Mouse (Mus musculus): ENCODE results near the gene Mknk1.

Gene Mknk1

DNA sequence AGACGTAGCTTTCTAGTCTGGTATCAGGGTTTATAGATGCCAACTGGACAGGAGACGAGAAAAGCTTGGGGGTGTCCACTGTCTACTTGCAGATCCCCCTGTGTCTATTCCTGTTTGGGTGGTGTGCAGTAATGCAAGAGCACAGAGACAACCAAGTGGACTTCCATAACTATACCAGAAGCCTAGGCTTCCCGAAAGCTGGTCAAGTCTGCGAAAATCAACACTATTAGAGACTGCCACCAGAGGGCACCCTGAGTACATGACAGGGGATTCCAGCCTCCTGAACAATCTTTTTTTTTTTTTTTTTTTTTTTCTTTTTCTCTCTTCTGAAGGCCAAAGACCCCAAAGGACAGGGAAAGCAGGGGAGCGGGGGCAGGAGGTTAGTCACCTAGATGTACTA lies 63.8 kb downstream of the Mknk1 start:
- peak; percentile 11 to 16 for DNase-seq

- DNase-seq, result no peak
These were observed 65.4 kb downstream of the Mknk1 start for GRCm38 (mm10) chr4:115904375-115904774.

DNA sequence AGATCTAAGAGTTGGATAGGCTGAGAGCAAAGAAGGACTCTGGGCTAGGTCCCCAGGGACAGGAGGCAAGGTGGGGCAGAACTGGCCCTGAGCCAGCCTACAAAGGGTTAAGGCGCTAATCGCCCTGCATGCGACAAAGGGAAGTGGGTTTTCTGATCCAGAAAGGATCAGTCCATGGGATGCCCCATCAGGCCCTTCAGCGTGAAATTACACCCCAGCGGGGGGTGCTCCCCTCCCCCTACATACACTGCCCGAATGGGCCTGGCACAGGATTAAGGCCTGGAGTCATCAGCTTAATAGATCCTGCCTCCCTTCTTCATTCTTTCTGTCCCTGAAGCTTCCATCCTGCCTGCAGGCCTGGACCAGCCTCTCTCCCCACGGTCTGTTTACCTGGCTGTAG lies 66.7 kb downstream of the Mknk1 start:
- DNase-seq, result no peak

DNA sequence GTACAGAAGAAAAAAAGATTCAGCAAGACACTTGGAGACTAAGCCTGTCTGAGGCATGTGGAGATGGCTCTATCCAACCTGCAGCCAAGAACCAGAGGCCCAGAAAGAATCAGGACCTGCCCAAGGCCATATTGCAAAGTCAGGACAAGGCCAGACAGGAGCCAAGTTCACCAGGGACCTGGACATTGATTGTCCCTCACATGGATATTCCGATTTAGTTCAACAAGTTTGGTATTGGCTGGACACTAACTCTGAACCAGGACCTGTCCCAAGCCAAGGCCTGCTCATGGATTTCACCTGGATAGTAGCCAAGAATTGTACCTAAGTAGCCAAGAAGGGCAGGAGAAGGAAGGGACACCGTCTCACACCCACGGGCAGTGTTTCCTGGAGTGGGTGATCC lies 67.8 kb downstream of the Mknk1 start:
- no peak for DNase-seq

GRCm38 (mm10) chr4:115907994-115908393 lies 69.0 kb downstream of the Mknk1 start:
- DNase-seq, result no peak

DNA sequence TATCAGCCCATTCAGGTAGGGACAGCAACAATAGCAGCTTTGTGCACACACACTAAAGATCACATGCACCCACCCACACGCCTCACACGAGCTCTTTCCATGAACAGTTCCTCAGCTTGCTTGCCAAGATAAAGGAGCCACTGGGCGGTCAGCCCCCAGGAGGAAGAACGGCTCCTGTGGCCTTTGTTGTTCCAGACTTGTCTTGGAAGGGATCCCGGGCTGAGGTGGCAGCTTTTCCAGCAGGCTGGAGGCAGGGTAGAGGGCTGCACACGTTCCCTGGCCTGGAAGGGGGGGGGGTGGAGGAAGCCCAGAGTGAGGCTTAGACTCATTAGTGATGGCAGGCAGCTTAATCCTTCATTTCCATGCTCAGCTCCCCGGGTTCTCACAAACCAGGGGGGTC lies 69.6 kb downstream of the Mknk1 start:
- no peak for DNase-seq

GRCm38 (mm10) chr4:115911586-115911985 lies 72.6 kb downstream of the Mknk1 start:
- no peak for DNase-seq

- DNase-seq, result no peak
These were observed 80.9 kb downstream of the Mknk1 start for GRCm38 (mm10) chr4:115919911-115920310.

- no peak for DNase-seq
These were observed 83.7 kb downstream of the Mknk1 start for GRCm38 (mm10) chr4:115922688-115923087.

DNA sequence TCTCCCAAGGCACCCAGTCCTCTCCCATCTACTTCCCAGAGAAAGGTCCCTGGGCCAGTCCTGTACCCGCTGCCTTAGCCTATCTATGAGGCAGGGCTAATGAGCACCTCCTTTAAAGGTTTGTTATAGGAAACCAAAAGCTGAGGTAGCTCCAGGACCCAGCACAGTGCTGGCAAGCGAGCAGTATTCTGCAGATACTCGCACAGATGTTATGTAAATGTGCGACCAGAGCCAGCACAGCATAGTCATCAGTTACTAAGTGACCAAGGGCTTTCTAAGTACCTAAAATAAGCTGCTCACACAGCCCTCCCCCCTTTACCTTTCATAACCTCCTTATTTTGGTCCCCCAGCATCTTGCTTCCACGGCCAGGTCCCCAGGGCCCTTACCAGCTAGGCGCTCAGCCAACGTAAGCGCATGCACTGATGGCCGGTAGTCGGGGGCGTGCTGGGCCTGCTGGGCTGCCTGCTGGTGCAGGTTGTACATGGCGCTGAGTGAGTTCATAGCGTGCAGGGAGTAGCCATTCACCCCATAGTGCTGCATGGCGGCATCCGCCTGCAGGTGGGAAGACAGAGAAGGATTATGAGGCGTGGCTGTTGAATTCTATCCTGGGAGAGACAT lies 84.4 kb downstream of the Mknk1 start:
- no peak for DNase-seq

GRCm38 (mm10) chr4:115927637-115928036 lies 88.6 kb downstream of the Mknk1 start:
- no peak for DNase-seq

All from thymus, adult 18-20 months (tissue).